Mouse (Mus musculus): ENCODE results near the gene Tmem200a.
"Not testable (repeated sequence)": the region's sequence is repeated elsewhere in the genome, so short reads cannot be mapped to it uniquely, and the experiment has no call there.

The Tmem200a gene

GRCm38 (mm10) chr10:25982617-25983016, 96.2 kb downstream of the Tmem200a start:
- DNase-seq (ENCODE audit: low spot score in 2 of 2): no peak

GRCm38 (mm10) chr10:25962863-25963262, 116.0 kb downstream of the Tmem200a start:
- no peak for DNase-seq (ENCODE audit: low spot score in 2 of 2)

DNA sequence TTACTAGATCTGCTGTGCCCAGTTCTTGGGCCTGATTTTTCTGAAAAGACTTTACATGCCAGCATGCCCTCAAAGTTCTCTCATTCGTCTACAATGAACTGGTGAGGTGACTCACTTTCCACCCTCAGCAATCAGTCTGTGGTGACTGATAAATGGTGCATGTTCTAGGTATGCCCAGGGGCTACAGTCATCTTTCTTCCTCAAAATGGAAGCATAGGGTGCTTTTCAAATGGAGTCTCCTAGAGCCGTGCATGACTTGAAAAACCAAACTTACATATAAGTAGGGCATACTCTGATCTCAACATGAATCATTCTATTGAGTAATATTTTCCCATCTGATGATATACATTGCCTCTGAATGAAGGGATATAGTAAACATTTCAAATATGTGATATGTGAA, 117.8 kb downstream of the Tmem200a start:
- DNase-seq (ENCODE audit: low spot score in 2 of 2): no peak

GRCm38 (mm10) chr10:25958762-25959753, 119.8 kb downstream of the Tmem200a start:
- no peak for DNase-seq (ENCODE audit: low spot score in 2 of 2)

DNA sequence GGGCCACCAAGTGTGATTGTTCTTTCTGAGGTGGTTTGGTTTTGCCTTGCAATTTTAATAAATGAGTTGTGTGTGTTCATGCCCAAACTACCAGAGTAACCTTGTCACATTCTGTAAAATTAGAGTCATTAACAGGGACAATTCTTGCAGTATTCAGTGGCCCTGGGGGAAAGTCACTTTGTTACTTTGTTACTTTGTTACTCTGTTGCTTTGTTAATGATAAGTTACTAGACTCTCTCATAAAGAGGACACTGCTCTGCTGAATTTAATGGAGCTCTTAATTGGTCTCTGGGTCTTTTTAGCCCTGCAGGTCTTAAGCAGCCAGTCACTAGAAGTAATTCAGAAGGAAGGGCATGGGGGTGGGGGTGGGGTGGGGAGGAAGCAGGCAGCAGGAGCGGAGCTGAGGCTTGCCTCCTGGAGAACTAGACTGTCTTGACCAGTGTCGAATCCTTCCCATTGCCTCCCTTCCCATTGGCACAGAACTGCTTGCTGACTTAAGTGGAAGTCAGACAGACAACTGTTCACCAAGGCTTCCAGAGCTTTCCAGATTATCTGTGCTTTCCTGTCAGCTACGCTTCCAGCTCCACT, 124.1 kb downstream of the Tmem200a start:
- DNase-seq (ENCODE audit: low spot score in 2 of 2): no peak

DNA sequence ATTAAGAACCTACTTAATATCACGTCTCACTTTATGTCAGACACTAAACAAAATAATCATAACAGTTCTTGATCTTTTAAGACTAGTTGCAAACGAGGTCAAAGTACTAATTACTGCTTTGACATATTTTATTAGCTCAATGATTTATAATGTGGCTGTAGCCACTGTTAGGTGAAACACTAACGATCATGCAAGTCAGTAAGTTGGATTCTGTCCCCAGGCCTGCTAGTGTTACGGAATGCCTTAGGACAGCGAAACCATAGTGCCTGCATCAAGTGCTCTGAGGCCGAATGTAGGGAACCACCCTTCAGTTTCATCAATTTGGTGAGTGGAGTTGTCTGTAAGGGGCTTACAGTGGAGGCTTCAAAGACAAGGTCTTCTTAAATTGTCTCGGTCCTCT, 126.0 kb downstream of the Tmem200a start:
- no peak for DNase-seq (ENCODE audit: low spot score in 2 of 2)

DNA sequence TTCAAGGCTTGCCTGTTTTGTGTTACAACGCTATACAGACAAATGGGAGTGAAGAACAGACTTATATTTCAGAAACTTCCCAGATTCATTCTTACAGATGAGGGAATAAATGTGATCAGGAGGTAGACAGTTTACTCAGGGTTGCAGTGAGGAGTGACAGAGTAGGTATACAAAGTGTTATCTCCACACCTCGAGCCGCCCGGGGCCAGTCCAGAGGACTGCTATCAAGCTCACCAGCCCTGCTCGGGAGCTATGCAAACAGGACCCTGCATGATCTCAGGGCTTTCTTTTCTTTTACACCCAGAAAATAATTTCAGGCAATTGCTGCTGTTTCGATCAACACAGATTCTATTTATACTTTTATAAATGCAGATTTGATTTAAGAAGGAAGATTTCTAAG, 126.7 kb downstream of the Tmem200a start:
- no peak for DNase-seq (ENCODE audit: low spot score in 2 of 2)

- DNase-seq (ENCODE audit: low spot score in 2 of 2): no peak
Observed at GRCm38 (mm10) chr10:25945866-25946265, 133.0 kb downstream of the Tmem200a start.

GRCm38 (mm10) chr10:25944641-25945040, 134.2 kb downstream of the Tmem200a start:
- DNase-seq (ENCODE audit: low spot score in 2 of 2): no peak

- DNase-seq (ENCODE audit: low spot score in 2 of 2): no peak
Observed at GRCm38 (mm10) chr10:25931796-25932195, 147.1 kb downstream of the Tmem200a start.

GRCm38 (mm10) chr10:25929401-25930150, 149.3 kb downstream of the Tmem200a start:
- no peak for DNase-seq (ENCODE audit: low spot score in 2 of 2)

DNA sequence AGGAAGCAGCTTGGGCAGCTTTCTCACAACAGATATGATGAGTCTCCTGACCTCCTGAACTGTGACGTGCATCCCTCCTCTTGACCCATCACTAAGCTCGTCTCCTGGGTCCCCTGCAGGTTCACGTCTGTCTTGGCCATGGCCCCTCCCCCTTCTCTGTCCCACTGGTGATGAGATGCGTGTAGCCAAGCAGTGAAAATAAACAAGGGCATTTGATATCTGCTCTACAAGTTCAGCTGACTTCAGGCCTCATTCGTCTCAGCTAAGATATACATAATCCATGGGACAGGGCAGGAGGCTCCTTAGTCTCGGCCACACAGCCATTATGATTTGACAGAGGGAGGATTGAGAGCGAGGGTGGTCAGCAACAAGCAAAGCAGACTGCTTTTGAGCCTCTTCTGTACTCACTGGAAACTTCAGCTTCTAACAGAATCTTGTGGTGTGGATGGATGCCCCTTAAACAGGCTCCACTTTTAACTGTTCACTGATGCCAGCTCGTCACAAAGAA, 149.9 kb downstream of the Tmem200a start:
- no peak for DNase-seq (ENCODE audit: low spot score in 2 of 2)

DNA sequence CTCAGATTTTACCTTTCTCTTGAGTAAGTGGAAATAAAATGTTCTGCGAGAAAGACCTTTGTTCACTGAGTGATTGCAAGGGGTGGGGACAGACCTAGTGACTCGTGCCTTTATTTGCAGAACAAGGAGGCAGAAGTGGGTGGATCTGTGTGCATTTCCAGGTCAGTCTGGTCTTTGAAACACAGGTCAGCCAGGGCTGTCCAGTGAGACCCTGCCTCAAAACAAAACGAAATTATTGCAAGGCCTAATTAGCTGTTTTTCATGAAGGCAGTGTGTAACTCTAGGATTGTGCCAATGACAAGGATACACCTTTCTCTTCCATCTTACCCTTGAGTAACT, 150.4 kb downstream of the Tmem200a start:
- no peak for DNase-seq (ENCODE audit: low spot score in 2 of 2)

- DNase-seq (ENCODE audit: low spot score in 2 of 2): no peak
Observed at GRCm38 (mm10) chr10:25927553-25928447, 151.1 kb downstream of the Tmem200a start.

DNA sequence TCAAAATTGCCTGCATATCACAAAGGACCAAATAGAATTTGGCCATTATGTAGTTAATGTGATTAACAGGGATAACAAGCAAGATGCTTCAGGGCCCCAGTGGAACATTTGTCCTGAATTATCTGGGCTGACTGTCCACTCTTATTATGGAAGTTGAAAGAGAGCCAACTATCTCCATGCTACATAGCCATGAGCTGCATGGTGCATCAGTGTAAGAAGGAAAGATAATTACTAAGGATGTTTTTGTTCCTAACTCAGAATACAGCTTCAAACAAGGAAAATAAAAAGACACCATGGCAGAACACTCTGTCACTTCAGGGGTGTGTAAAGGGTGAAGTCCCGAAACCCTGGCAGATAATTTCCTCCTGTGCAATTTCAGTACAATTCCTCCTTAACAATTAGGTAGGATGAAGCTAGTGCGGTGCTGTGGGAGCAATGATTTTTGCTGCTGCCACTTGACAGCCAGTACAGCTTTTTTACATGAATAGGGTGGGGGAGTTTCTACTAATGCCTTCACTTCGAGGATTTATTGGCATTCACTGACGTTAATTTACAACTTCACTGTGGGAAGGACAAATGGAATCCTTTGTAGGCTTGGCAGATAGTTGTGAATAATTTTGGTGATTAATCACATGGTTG, 158.1 kb downstream of the Tmem200a start:
- DNase-seq (ENCODE audit: low spot score in 2 of 2): no peak

GRCm38 (mm10) chr10:25918103-25918502, 160.7 kb downstream of the Tmem200a start:
- no peak for DNase-seq (ENCODE audit: low spot score in 2 of 2)

DNA sequence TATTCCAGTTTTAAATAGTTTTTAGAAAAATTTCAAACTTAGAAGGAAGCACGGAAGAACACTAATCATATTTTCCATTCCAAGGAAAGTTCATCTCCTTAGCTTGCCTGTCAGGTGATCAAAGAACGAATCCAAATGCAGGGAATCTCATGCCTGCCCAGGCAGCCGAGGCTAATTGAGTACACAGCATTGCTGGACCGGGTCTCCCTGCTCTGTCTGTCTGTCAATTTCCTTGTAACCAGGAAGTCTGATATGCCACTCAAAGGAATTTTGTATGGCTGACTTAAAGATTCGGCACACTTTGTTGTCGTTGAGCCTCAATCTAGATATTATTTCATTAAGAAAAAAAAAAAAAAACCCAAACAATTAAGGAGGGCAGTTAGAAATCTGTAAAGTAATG, 168.6 kb downstream of the Tmem200a start:
- DNase-seq (ENCODE audit: low spot score in 2 of 2): no peak

GRCm38 (mm10) chr10:25908027-25909012, 170.5 kb downstream of the Tmem200a start:
- DNase-seq (ENCODE audit: low spot score in 2 of 2): no peak

- not testable (repeated sequence) for DNase-seq (ENCODE audit: low spot score in 2 of 2)
Observed at GRCm38 (mm10) chr10:25894126-25894525, 184.7 kb downstream of the Tmem200a start.
